Mouse (Mus musculus) cerebellum, adult 2 months (tissue): ENCODE measurements around the gene Rpa3.

ENCODE experiments used
- CTCF ChIP-seq: fragments of 200-500 bp; IDR thresholded peaks from 2 replicates; pipeline ENCODE4 v1.5.1; 2011; ENCODE audit warnings: low read depth, mild to moderate bottlenecking, control low read depth, low read length, moderate library complexity, borderline replicate concordance; ENCODE audit not compliant: insufficient read depth
- POLR2A ChIP-seq: fragments of 200-500 bp; IDR thresholded peaks from 2 replicates; pipeline ENCODE4 v1.6.1; 2011; ENCODE audit warnings: low read length, control low read depth, borderline replicate concordance; ENCODE audit not compliant: insufficient read depth

DNA sequence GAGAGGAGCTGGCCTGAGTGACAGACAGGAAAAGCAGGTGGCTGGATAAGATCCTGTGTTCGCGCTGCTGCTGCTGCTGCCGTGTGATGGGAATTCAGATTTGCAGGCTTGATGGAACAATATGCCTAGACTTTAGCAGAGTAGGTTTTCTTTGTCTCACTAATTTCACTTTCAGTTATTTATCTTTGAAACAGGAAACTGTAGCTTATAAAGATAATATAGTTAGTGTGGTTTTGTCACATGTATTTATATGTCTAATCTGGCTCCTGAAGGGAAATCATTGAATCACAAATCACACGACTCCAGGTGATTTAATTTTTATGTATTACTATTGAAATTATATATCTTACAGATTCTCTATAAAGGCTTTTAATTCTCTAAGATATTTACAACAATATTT lies 24.3 kb upstream of the Rpa3 start:
- TF ChIP-seq POLR2A, result no peak
- TF ChIP-seq CTCF, result no peak
